Mouse (Mus musculus) thymus, adult 2 months (tissue): Measurements from ENCODE around the gene Alas2. TPM values are rescaled to one million over a fixed set of nuclear protein-coding genes. Genes with fewer than 3 reads are reported as not detected.

Experiments used
- DNase-seq: peaks from one replicate; pipeline ENCODE4 v3.0.0; 2021
- H3K27ac ChIP-seq: fragments of 200-500 bp; 2 replicates; pipeline ENCODE4 v1.5.1; 2012; ENCODE audit warnings: low read length, control low read depth; ENCODE audit not compliant: control insufficient read depth, insufficient read depth
- H3K27me3 ChIP-seq: fragments of 200-500 bp; 2 replicates; pipeline ENCODE4 v1.6.1; 2012; ENCODE audit warnings: mild to moderate bottlenecking, low read length, moderate library complexity, mixed read lengths; ENCODE audit not compliant: control insufficient read depth, insufficient read depth
- H3K36me3 ChIP-seq: fragments of 200-500 bp; 2 replicates; pipeline ENCODE4 v1.6.1; 2012; ENCODE audit warnings: mild to moderate bottlenecking, low read length, moderate library complexity; ENCODE audit not compliant: control insufficient read depth, insufficient read depth
- H3K4me1 ChIP-seq: fragments of 200-500 bp; replicated peaks from 2 replicates; pipeline ENCODE4 v1.6.1; 2012; ENCODE audit warnings: low read length; ENCODE audit not compliant: control insufficient read depth, insufficient read depth
- H3K4me3 ChIP-seq: fragments of 200-500 bp; 2 replicates; pipeline ENCODE4 v1.5.1; 2012; ENCODE audit warnings: mild to moderate bottlenecking, low read length, control low read depth, moderate library complexity; ENCODE audit not compliant: control insufficient read depth, insufficient read depth
- CTCF ChIP-seq: fragments of 200-500 bp; IDR thresholded peaks from 2 replicates; pipeline ENCODE4 v1.5.1; 2012; ENCODE audit warnings: mild to moderate bottlenecking, control low read depth, low read length, moderate library complexity, borderline replicate concordance; ENCODE audit not compliant: control insufficient read depth, poor library complexity, insufficient read depth; ENCODE audit errors: extremely low read depth
- POLR2A ChIP-seq: fragments of 200-500 bp; IDR thresholded peaks from 2 replicates; pipeline ENCODE4 v1.6.1; 2012; ENCODE audit warnings: mild to moderate bottlenecking, low read length, control low read depth, moderate library complexity; ENCODE audit not compliant: control insufficient read depth, poor library complexity, insufficient read depth; ENCODE audit errors: extremely low read depth
- WGBS: fragments of 180-500 bp; shearing (Covaris S2); methylation state at CpG from one replicate; pipeline ENCODE4 v1.1.7; 2018; 5-methylcytosine and 5-hydroxymethylcytosine counted together
- polyA plus RNA-seq: library from polyadenylated mRNA; depleted of rRNA; stranded (reverse); fragments of >200 nt; gene quantifications from 2 replicates; pipeline ENCODE4 v1.2.3, GENCODE M21; 2012; rRNA removed

Gene Alas2
- 9.2 and 11.5 TPM in 2 replicates for polyA plus RNA-seq

DNA sequence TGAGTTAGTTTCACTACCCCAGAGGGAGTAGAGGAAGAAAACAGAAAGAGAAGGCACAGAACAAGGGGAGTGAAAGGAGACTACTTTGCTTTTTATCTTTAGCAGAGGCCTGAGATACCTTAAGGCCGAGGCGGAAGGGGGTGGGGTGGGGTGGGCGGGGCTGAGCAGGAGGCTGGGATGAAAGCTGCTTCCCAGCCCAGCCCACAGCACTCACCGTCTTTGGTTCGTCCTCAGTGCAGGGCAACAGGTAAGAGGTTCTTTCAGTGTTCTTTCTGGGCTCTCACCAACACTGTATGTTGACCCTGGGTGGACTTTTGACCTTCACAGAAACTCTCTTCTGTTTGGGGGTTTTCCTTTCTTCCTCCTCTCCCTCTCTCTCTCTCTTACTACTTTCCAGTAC lies at the start of gene Alas2:
Alas2 (plus strand) TSS at position 137 of the 400 bp plus-strand sequence.
- H3K27ac ChIP-seq: no peak within 1 kb of the TSS
- no peaks in the 10 kb centered on the region for H3K4me1 ChIP-seq
- no peak within 1 kb of the TSS for H3K4me3 ChIP-seq
- WGBS: 86% methylated on average over 5 of the region's 5 CpGs
- no peak for DNase-seq
- TF ChIP-seq CTCF (no peak), POLR2A (no peak)
- H3K27me3 ChIP-seq: no peaks in the 10 kb centered on the region
- H3K36me3 ChIP-seq: no peaks in the 10 kb centered on the region

DNA sequence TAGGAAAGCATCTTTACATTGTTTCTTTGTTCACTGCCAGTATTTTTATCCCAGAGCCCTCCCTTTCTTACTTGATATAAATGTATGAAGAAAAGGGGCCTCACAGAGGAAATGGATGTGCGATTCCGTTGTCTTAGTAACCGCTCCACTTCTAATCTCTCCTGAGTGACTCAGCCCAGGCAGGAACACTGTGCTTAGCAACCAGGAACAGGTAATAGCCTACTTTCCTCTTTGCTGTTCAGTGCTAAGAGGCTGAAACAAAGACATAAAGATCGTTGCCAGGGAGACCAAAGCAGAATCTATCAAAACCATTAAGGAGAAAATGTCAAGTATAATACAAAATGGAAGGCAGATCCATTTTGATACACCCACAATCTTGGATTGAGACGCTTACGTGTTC lies 38.5 kb upstream of the Alas2 start:
- WGBS: 91% methylated on average over 6 of the region's 6 CpGs
- Histone ChIP-seq H3K4me1 (0 out of 2 replicates have a peak, but pooled peaks cover 2% of the 10 kb centered on the region), H3K27me3 (no peaks in the 10 kb centered on the region), H3K4me3 (no peak overlapping the region), H3K27ac (no peak overlapping the region), H3K36me3 (no peaks in the 10 kb centered on the region)
- TF ChIP-seq CTCF (no peak), POLR2A (no peak)
- DNase-seq: no peak

DNA sequence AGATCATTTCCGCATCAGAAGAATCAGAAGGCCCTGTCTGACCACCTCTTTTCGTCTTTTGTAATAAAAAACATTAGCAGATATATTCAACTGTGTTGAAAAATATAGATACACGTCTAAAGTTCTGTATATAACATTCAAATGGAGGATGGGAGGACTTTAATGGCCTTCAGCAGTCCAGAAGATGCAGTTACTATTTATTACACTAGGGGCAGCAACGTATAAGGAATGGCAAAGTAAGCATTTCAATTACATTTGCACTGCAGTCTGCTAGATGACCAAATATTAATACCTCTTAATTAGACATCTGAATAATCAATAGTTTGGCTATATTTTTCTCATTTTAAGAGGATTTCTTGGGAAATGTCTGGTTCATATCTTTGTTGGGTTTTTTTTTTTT lies 36.5 kb upstream of the Alas2 start:
- Histone ChIP-seq H3K27ac (no peak overlapping the region), H3K4me3 (no peak overlapping the region), H3K27me3 (no peaks in the 10 kb centered on the region), H3K4me1 (0 out of 2 replicates have a peak, but pooled peaks cover 2% of the 10 kb centered on the region), H3K36me3 (no peaks in the 10 kb centered on the region)
- no peak for TF ChIP-seq POLR2A
- no peak for TF ChIP-seq CTCF
- no peak for DNase-seq
- 57% methylated on average over 4 of the region's 4 CpGs for WGBS

DNA sequence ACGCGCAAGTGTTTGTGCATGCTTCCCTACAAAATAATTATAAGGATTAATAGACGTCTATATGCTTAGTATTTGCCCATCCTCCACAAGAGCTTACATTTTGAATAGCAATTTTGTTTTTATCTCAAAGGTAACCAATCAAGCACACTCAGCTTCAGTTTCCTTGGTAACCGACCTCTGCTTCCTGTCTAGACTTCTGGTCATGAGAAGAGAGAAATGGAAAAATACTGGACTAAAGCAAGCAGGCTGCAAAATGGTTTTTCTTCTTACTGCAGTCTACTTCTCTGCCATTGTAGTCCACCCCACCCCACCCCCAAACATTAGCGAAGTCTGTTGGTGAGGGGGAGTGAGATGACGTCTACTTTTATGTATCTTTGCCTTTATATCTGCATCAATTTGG lies 35.9 kb upstream of the Alas2 start:
- Histone ChIP-seq H3K27ac (no peak overlapping the region), H3K4me3 (no peak overlapping the region), H3K4me1 (0 out of 2 replicates have a peak, but pooled peaks cover 2% of the 10 kb centered on the region), H3K36me3 (no peaks in the 10 kb centered on the region), H3K27me3 (no peaks in the 10 kb centered on the region)
- 57% methylated on average over 6 of the region's 6 CpGs for WGBS
- no peak for TF ChIP-seq CTCF
- TF ChIP-seq POLR2A: no peak
- DNase-seq: no peak

DNA sequence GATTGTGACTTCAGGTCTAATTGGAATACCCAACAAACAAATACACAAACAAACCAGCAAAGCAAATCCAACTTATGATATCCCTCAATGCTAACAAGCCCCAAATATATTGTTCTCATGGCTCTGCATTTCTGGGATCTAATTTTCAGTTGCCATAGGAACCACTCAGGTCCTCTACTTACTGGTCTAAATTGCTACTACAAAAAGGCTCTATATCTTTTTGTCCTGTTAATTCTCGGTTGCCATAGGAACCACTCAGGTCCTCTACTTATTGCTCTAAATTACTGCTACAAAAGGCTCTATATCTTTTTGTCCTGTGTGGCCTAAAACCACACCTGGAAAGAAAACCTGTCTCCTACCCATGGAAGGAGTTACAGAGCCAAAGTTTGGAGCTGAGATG lies 33.0 kb upstream of the Alas2 start:
- H3K27me3 ChIP-seq: no peaks in the 10 kb centered on the region
- H3K4me1 ChIP-seq: 0 out of 2 replicates have a peak, but pooled peaks cover 2% of the 10 kb centered on the region
- no peak for DNase-seq
- 95% methylated on average over 1 of the region's 1 CpGs for WGBS
- no peak overlapping the region for H3K27ac ChIP-seq
- TF ChIP-seq POLR2A (no peak), CTCF (no peak)
- H3K36me3 ChIP-seq: no peaks in the 10 kb centered on the region
- H3K4me3 ChIP-seq: no peak overlapping the region

DNA sequence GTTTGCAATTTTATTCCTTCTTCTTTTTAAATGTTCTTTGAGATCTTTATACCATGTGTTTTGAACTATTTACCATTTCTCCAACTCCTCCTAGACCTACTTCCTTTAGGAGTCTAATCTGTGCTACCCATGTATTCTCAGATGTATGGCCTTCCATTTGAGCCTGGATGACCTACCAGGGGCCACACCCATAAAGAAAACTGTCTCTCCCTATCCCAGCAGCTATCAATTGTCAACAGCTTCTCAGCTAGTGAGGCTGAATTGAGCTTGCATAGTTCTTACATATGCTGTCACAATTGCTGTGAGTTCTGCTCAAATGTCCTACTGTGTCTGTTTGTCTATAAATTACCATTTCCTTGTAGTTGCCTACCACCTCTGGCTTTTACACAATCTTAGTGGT lies 31.2 kb upstream of the Alas2 start:
- no peak overlapping the region for H3K27ac ChIP-seq
- no peaks in the 10 kb centered on the region for H3K36me3 ChIP-seq
- 0 out of 2 replicates have a peak, but pooled peaks cover 2% of the 10 kb centered on the region for H3K4me1 ChIP-seq
- no peak for TF ChIP-seq POLR2A
- TF ChIP-seq CTCF: no peak
- no peaks in the 10 kb centered on the region for H3K27me3 ChIP-seq
- no peak for DNase-seq
- no peak overlapping the region for H3K4me3 ChIP-seq

DNA sequence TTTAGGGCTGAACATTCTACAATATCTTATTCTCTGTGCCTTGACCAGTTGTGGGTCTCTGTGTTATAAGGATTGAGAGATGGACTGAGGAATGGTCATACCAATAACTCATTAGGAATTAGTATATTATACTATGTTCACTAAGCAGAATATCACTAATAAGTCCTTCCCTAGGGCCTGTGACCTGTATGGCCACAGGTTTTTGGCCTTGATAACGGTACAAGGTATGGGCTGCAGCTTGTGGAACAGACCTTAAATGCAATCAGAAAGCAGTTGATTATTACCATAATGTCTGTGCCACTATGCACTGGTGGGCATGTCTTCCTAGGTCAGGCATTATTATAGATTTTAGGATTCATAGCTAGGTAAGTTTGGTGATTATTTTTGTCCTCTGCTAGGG lies 30.7 kb upstream of the Alas2 start:
- TF ChIP-seq CTCF (no peak), POLR2A (no peak)
- H3K4me3 ChIP-seq: no peak overlapping the region
- H3K4me1 ChIP-seq: no peaks in the 10 kb centered on the region
- WGBS: 100% methylated on average over 1 of the region's 1 CpGs
- no peaks in the 10 kb centered on the region for H3K36me3 ChIP-seq
- no peaks in the 10 kb centered on the region for H3K27me3 ChIP-seq
- H3K27ac ChIP-seq: no peak overlapping the region
- no peak for DNase-seq
